Mouse (Mus musculus): ENCODE data around the gene Itk. TPM values are rescaled to one million over a fixed set of nuclear protein-coding genes. Genes with fewer than 3 reads are reported as not detected.

Itk gene
- total RNA-seq, 1 experiment from 2014 or later = 6.0 TPM

DNA sequence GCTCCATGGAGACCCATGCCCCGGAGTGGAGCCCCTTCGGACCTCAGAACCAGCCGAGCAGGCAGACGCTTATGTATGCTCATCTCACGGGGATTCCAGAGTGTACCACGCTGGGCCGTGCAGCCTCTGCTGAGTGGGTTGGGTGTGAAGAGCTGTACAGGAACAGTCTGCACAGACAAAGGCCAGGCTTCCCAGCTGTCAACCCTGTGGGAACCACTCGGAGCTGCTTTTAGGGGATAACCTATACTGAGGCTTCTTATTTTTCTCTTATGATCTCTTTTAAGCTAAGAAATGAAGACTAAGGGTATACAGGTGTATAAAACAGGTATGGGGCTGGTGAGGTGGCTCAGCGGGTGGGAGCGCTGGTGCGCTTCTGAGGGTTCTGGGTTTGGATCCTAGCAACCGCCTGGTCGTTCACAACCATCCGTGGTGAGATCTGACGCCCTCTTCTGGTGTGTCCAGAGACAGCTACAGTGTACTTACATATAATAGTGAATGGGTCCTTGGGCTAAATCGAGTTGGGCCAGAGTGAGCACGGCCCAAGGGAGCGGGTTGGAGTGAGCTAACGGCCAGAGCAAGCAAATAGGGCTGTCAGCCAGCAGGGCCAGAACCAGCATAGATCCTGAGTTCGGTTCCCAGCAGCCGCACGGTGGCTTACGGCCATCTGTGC lies 87.6 kb downstream of the Itk start:
- no peak for ATAC-seq (replicated peaks in 1 of 2; ENCODE audit: insufficient read depth in 1 of 2, low FRiP score in 2 of 2, low TSS enrichment in 1 of 2, low read depth in 1 of 2, poor library complexity in 2 of 2, severe bottlenecking in 2 of 2)

DNA sequence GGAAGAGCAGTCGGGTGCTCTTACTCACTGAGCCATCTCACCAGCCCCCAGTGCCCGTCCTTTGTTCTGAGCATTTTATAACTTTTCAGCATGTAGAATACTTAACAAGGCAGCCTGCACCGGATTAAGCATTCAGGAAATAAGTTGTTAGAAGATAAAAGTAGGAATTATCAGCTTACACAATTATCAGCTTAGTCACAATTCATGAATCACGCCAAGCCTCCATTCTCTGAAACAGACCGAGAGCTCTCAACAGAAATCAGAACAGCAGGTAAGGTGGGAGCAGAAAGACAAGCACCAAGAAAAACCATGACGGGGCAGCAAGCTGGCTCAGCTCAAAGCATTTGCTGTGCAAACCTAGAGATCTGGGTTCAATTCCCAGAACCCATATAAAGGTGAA lies 89.4 kb downstream of the Itk start:
- ATAC-seq (replicated peaks in 1 of 2; ENCODE audit: insufficient read depth in 1 of 2, low FRiP score in 2 of 2, low TSS enrichment in 1 of 2, low read depth in 1 of 2, poor library complexity in 2 of 2, severe bottlenecking in 2 of 2) = no peak

DNA sequence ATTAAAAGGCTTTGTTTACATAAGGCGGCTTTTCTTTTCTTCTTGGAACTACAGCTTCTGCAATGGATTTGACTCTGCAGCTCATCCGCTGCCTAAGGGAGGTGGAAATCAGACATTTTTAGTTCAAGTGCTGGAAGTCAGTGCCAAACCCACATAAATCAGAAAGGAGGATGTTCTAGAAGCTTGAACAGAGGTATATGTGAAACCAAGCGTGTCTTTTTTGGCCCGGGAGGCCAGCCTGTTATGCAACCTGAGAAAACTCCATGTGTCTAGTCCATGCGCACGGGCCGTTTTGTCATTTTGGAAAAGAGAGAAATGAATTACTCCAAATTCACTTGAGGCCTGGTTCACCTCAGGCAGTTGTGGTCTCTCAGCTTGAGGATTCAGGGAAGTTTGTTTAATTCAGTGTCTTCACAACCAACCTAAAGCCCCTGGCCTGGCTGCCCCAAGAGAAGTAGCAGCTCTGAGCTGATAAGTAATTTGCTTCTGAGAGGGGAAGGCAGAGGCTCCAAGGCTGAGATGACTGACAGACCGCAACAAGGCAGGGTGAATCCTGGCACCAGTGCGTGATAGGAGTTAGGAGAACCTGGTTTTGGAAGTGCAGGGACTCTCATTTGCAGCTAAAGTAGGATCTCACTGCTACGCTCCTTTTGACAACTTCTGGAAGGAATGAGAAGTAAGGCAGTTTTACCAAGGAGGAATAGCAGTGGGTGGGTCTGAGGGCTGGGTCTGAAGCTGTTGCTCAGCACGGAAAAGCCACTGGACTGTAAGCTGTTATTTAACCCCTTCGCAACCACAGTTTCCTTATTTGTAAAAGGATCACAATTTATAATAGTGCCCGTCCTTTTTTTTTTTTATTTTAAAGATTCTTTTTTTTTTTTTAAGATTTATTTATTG lies 90.2 kb downstream of the Itk start:
- peak; percentile 33 to 38; a peak in 2 of 4 replicates for ATAC-seq (replicated peaks in 1 of 2; ENCODE audit: insufficient read depth in 1 of 2, low FRiP score in 2 of 2, low TSS enrichment in 1 of 2, low read depth in 1 of 2, poor library complexity in 2 of 2, severe bottlenecking in 2 of 2)

DNA sequence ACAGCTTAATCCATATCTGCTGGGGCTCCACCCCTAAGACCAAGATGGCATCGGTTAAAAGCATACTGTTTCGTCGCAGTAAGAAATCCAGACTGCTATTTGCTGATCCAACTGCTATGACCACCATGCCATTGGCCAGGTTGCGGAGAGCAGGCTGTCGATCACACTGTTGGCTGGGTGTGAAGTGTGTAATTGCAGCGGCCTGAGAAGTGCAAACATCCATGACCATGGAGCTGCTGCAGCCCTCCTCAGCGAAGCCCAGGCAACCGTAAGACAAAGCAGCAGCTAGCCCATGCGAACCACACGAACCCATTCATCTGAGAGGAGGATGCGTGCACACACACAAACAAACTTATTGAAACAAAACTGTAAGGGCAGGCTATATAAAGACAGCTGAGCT lies 94.9 kb downstream of the Itk start:
- no peak for ATAC-seq (replicated peaks in 1 of 2; ENCODE audit: insufficient read depth in 1 of 2, low FRiP score in 2 of 2, low TSS enrichment in 1 of 2, low read depth in 1 of 2, poor library complexity in 2 of 2, severe bottlenecking in 2 of 2)

DNA sequence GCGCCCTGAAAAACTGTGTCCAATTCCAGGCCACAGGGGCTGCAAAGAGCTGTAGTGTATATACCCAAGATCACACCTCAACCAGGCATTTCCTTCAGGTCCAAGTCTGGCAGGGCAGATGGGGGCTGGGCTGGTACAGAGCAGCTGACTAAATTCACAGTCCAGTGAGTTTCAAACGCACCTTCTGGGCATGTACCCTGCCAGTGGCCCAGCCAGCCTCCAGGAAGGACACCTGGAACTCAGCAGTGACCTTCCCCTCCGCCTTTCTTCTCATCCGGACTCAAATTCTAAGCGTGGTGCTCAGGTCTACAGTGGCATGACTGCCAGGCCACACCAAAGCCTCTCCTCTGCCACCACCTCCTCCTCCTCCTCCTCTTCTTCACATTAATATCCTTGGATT lies 95.8 kb downstream of the Itk start:
- no peak for ATAC-seq (replicated peaks in 1 of 2; ENCODE audit: insufficient read depth in 1 of 2, low FRiP score in 2 of 2, low TSS enrichment in 1 of 2, low read depth in 1 of 2, poor library complexity in 2 of 2, severe bottlenecking in 2 of 2)

DNA sequence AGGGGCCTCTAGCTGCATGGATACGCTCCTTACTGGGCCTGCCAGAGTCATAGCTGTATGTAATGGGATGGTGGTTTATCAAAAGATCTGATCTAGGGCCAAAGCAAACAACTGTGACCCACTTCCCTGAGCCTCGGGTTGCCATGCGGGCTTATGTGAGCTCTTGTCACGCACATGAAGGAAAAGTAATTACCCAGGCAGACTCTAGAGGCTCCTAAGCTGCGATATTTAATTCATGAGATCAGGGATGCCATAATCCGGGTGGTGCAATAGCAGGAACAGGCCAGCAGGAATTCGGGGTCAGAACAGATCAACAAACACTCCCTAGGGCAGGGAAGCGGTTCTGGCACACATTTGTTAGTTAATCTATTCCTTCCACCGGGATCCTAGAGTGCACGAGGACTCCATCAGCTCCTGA lies 98.3 kb downstream of the Itk start:
- no peak for ATAC-seq (replicated peaks in 1 of 2; ENCODE audit: insufficient read depth in 1 of 2, low FRiP score in 2 of 2, low TSS enrichment in 1 of 2, low read depth in 1 of 2, poor library complexity in 2 of 2, severe bottlenecking in 2 of 2)

DNA sequence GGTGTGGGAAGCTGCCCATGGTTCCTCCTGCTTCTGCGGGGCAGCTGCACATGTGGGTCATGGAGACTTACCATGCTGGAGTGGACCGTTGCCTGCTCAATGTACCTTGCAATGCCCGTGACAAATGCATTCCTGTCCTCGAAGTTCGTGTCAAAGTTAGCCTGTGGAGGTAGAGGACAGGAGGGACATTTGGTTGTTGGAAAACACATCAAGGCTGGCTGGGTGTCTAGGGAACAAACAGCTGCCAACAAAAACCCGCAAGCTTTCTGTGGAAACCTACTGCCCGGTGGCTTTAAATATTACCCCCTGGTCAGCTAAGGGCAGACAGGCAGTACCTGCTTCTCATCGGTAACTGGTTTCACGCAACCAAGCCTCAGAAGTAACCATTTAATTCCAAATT lies 99.8 kb downstream of the Itk start:
- no peak for ATAC-seq (replicated peaks in 1 of 2; ENCODE audit: insufficient read depth in 1 of 2, low FRiP score in 2 of 2, low TSS enrichment in 1 of 2, low read depth in 1 of 2, poor library complexity in 2 of 2, severe bottlenecking in 2 of 2)

DNA sequence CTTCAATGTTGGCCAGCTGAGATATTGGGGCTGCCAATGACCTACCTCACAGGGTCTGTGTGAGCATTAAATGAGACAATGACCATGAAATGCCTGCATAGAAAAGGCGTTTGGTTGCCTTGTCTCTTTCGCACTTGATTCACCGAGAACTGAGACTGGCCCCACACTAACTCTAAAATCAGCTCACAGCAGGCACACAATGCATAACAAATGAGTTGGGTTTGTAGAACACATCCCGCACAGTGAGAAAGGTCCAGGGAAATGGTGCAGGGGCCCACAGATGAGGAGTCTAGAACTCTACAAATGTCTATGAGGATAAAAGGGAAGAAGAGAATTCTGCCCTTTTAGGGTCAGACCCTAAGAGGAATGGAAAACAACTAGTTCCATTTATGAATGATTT lies 100.3 kb downstream of the Itk start:
- no peak for ATAC-seq (replicated peaks in 1 of 2; ENCODE audit: insufficient read depth in 1 of 2, low FRiP score in 2 of 2, low TSS enrichment in 1 of 2, low read depth in 1 of 2, poor library complexity in 2 of 2, severe bottlenecking in 2 of 2)

DNA sequence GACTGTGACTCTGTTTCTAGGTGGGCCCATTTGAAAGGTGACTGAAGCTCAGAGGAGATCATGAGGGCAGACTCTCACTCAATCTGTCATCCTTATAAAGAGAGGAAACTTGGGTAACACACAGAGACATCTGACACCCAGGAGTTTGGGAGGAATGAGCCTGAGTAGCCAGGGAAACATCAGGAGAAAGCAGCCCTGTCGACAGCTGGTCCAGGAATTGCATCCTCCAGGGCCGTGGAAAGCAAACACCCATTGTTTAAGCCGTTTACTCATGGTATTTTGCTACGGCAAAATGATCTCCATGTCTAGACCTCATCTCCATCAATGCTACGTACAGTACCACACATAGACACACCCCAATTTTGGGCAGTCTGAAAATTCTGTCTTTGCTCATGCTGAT lies 101.2 kb downstream of the Itk start:
- no peak for ATAC-seq (replicated peaks in 1 of 2; ENCODE audit: insufficient read depth in 1 of 2, low FRiP score in 2 of 2, low TSS enrichment in 1 of 2, low read depth in 1 of 2, poor library complexity in 2 of 2, severe bottlenecking in 2 of 2)

DNA sequence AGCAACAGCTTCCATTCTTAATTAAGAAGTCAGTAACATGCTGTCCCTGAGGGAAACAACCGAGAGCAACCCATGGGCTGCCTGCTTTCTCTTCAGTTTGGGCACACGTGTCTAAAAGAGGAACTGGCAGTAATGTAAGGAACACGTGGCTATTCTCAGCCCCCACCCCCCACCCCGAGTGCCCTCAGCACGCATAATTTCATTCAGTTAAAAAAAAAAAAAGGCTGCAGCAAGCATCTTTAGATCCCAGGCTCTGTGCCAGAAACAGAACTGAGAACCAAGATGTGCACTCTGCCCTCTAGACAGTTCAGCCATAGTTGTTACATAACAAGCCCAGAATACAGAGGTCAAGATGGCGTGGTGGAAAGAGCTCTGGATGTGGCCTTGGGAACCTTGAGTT lies 102.5 kb downstream of the Itk start:
- ATAC-seq (replicated peaks in 1 of 2; ENCODE audit: insufficient read depth in 1 of 2, low FRiP score in 2 of 2, low TSS enrichment in 1 of 2, low read depth in 1 of 2, poor library complexity in 2 of 2, severe bottlenecking in 2 of 2) = peak; percentile 93 to 95

DNA sequence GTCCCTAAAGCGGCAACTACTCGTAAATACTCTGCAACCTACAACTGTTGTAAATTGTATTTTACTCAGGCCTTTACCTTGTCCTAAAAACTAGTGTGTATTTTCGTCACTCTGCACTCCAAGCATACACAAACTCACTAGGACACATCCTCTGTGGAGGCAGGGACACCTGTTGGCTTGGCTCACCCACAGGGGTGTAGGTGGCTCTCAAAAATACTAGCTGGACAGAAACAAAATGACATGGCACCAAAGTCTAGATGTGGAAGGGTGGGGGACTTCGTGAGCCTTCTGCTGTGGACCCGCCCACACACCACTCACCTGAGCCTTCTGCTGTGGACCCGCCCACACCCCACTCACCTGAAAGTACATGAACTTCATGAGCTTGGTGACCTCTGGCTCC lies 105.5 kb downstream of the Itk start:
- no peak for ATAC-seq (replicated peaks in 1 of 2; ENCODE audit: insufficient read depth in 1 of 2, low FRiP score in 2 of 2, low TSS enrichment in 1 of 2, low read depth in 1 of 2, poor library complexity in 2 of 2, severe bottlenecking in 2 of 2)

DNA sequence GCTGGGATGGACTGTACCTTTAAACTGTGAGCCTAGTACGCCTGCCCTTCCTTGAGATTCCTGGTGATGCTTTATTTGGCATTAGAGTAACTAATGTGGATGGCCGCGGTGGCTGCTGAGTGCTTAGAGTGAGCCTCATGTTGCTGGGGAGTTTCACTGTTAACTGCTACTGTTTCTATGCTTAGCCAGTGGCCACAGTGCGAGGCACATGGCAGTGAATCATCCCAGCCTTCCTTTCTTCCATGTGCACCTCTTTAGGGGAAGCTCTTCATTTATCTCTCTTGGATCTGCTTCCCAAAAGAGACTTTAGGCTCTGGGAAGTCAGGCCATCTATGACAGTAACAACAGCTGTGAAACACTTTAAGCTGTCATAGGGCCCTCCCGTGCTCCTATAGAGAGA lies 106.7 kb downstream of the Itk start:
- no peak for ATAC-seq (replicated peaks in 1 of 2; ENCODE audit: insufficient read depth in 1 of 2, low FRiP score in 2 of 2, low TSS enrichment in 1 of 2, low read depth in 1 of 2, poor library complexity in 2 of 2, severe bottlenecking in 2 of 2)

DNA sequence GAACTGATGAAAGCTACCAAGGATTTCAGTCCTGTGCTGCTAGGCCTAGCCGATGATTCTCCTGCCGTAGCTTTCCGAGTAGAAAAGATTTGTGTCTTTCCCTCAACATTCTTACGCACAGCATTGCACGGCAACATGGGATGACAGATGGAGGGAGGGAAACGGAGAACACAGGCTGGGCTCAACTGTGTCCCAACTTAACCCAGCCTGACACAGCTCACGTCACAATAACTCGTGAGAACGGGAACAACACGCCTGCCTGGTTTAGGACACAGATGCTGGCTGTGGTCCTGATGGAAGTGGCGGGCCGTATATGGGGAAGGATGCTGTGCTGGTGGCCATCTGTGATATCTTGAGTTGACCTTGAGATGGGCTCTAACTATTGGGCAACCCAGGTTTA lies 110.6 kb downstream of the Itk start:
- ATAC-seq (replicated peaks in 1 of 2; ENCODE audit: insufficient read depth in 1 of 2, low FRiP score in 2 of 2, low TSS enrichment in 1 of 2, low read depth in 1 of 2, poor library complexity in 2 of 2, severe bottlenecking in 2 of 2) = no peak

DNA sequence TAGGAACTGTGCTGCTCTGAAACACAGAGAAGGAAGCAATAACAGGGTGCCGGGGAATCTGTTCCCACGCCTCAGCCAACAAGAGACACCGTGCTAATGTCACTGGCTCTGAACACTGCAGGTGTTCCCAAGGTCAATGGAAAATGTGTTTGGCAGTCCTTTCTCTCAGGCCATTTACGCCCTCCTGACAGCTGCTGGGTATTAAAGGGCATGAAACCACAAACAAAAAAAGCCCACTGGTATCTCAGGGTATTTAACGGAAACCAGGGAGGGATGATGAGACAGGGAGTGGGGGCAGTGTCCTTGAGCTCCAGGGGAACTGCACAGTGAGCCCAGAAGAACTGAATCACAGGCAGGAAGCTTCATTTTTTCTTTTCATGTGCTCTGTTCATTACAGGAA lies 111.2 kb downstream of the Itk start:
- ATAC-seq (replicated peaks in 1 of 2; ENCODE audit: insufficient read depth in 1 of 2, low FRiP score in 2 of 2, low TSS enrichment in 1 of 2, low read depth in 1 of 2, poor library complexity in 2 of 2, severe bottlenecking in 2 of 2) = no peak

DNA sequence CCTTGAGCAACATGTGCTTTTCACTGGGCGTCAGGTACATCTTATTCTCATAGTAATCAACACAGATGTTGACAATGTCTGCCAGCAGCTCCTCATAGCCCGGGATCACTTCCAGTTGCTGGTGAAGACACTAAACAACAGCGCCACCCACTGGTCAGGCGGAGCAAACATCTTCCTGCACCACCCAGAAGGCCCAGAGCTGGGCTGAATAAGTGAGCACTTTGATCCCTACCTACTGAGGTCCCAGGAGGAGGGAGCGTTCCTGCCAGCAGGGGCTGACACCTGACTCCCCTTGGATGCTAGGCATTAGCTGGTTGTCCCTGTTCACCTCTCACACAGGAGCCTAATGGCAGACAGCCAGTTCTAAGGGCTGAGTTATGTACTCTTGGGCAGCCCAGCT lies 112.5 kb downstream of the Itk start:
- ATAC-seq (replicated peaks in 1 of 2; ENCODE audit: insufficient read depth in 1 of 2, low FRiP score in 2 of 2, low TSS enrichment in 1 of 2, low read depth in 1 of 2, poor library complexity in 2 of 2, severe bottlenecking in 2 of 2) = peak in 1 of 2 experiments; percentile 33; a peak in 1 of 4 replicates

DNA sequence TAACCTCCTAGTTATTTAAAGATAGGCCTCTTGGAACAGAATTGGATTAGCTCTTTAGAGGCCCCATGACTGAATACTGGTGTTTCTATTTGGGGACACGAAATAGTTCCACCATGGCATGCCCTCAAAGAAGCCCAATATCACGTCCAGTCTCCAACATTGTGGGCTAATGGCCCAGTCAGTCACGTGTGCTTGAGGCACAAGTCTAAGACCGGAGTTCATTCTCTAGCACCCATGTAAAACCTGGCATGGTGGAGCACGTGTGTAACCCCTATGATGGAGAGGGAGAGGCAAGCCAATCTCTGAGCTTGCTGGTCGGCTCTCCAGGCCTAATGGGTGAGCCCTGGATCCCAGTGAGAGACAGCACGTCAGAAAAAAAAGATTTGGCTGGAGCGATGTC lies 113.1 kb downstream of the Itk start:
- no peak for ATAC-seq (replicated peaks in 1 of 2; ENCODE audit: insufficient read depth in 1 of 2, low FRiP score in 2 of 2, low TSS enrichment in 1 of 2, low read depth in 1 of 2, poor library complexity in 2 of 2, severe bottlenecking in 2 of 2)

DNA sequence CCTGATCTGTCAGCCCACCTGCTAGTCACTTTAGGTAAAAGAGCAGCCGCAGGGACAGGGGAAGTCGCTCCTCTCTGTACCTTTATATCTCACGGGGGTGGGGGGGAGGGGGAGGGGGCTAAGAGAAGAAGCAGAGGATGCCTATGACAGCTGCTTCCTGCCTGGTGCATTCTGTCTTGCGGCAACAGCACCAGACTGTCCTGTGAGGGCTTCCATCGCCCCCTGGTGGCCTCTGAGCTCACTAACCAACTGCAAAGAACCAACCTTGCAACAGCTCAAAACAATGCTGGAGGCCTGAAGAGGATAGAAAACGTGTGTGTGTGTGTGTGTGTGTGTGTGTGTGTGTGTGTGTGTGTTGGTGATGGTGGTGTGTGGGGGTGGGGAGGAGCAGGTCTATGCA lies 114.0 kb downstream of the Itk start:
- ATAC-seq (replicated peaks in 1 of 2; ENCODE audit: insufficient read depth in 1 of 2, low FRiP score in 2 of 2, low TSS enrichment in 1 of 2, low read depth in 1 of 2, poor library complexity in 2 of 2, severe bottlenecking in 2 of 2) = peak; percentile 80 to 87
